Mouse (Mus musculus) testis, adult 2 months (tissue): ENCODE data around the gene Tnni2.

Experiments used
- CTCF ChIP-seq: fragments of 200-500 bp; IDR thresholded peaks from 2 replicates; pipeline ENCODE4 v1.5.1; 2012; ENCODE audit warnings: low read depth, mild to moderate bottlenecking, inconsistent platforms, low read length, moderate library complexity; ENCODE audit not compliant: control insufficient read depth, insufficient read depth, insufficient replicate concordance
- POLR2A ChIP-seq: fragments of 200-500 bp; IDR thresholded peaks from 2 replicates; pipeline ENCODE4 v1.6.1; 2012; ENCODE audit warnings: low read depth, mild to moderate bottlenecking, inconsistent platforms, low read length, moderate library complexity; ENCODE audit not compliant: control insufficient read depth

DNA sequence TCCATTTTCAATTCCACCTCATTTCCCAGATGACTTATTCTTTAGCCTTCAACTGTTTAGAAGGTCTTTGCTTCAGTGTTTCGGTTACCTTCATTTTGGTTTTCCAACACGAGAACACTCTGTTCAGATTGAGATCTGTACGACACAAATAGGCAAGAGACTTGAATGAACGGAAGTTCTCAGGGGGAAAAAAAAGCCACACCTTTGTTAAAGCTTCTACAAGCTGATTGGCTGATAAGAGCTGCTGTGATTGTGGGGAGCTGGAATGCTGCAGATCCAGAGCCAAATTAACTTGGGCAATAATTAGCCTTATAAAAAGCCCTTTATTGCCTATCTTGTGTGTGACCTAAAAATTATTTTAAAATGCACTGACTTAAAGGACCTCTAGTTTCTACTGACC is 26.3 kb upstream of the Tnni2 start:
- TF ChIP-seq CTCF (no peak), POLR2A (no peak)
